Mouse (Mus musculus) CH12.LX (cell line): ENCODE results near the gene Erlec1.

Experiments
- CTCF ChIP-seq, 2 experiments: IDR thresholded peaks in 1 of 2; conservative IDR thresholded peaks in 1 of 2; 2 replicates each; pipeline ENCODE4 v1.5.1; 2011 to 2012; ENCODE audit warnings: low read depth in 2 of 2, low read length in 2 of 2, improper control_type of control experiment in 1 of 2, inconsistent platforms in 1 of 2, mild to moderate bottlenecking in 1 of 2, moderate library complexity in 1 of 2
- EP300 ChIP-seq: IDR thresholded peaks from 2 replicates; pipeline ENCODE4 v1.6.1; 2011; ENCODE audit warnings: low read length, improper control_type of control experiment
- GABPA ChIP-seq: IDR thresholded peaks from 2 replicates; pipeline ENCODE4 v1.6.1; 2012; ENCODE audit warnings: low read depth, low read length, improper control_type of control experiment, inconsistent platforms; ENCODE audit not compliant: insufficient replicate concordance
- POLR2A ChIP-seq: IDR thresholded peaks from 2 replicates; pipeline ENCODE4 v1.6.1; 2011; ENCODE audit warnings: low read depth, mild to moderate bottlenecking, improper control_type of control experiment, low read length
- RCOR1 ChIP-seq: conservative IDR thresholded peaks from 2 replicates; pipeline ENCODE4 v1.6.1; 2012; ENCODE audit warnings: low read depth, mild to moderate bottlenecking, inconsistent platforms, low read length, improper control_type of control experiment
- SIN3A ChIP-seq: IDR thresholded peaks from 2 replicates; pipeline ENCODE4 v1.6.1; 2012; ENCODE audit warnings: low read length, improper control_type of control experiment, inconsistent platforms
- SMC3 ChIP-seq: IDR thresholded peaks from 2 replicates; pipeline ENCODE4 v1.6.1; 2011; ENCODE audit warnings: low read depth, low read length, improper control_type of control experiment
- USF1 ChIP-seq: IDR thresholded peaks from 2 replicates; pipeline ENCODE4 v1.6.1; 2014; ENCODE audit warnings: low read depth, mild to moderate bottlenecking, inconsistent platforms, low read length, improper control_type of control experiment
- ZKSCAN1 ChIP-seq: IDR thresholded peaks from 2 replicates; pipeline ENCODE4 v1.6.1; 2012; ENCODE audit warnings: low read depth, inconsistent platforms, low read length, improper control_type of control experiment, borderline replicate concordance
- ZMIZ1 ChIP-seq: IDR thresholded peaks from 2 replicates; pipeline ENCODE4 v1.6.1; 2012; ENCODE audit warnings: low read depth, mild to moderate bottlenecking, inconsistent platforms, low read length, improper control_type of control experiment

- TF ChIP-seq CTCF (conservative IDR thresholded peaks at IDR 0.05 in 1 of 2, IDR thresholded peaks at IDR 0.05 in 1 of 2; ENCODE audit: low read depth in 2 of 2, low read length in 2 of 2) = no peak
- no peak for TF ChIP-seq ZMIZ1
- TF ChIP-seq SIN3A = no peak
- no peak for TF ChIP-seq POLR2A
- no peak for TF ChIP-seq SMC3
- TF ChIP-seq EP300 = no peak
- no peak for TF ChIP-seq ZKSCAN1
- no peak for TF ChIP-seq GABPA
- no peak for TF ChIP-seq RCOR1
- no peak for TF ChIP-seq USF1
These were observed 42.5 kb upstream of the Erlec1 start for GRCm38 (mm10) chr11:30996670-30997069.
